Mouse (Mus musculus): ENCODE results near the gene Ubl5.

- TF ChIP-seq CTCF (IDR thresholded peaks at IDR 0.05; ENCODE audit: low read depth, low read length) (peak; percentile 57), POLR2A (IDR thresholded peaks at IDR 0.05; ENCODE audit: borderline replicate concordance, low read depth, low read length) (no peak)
Measured at GRCm38 (mm10) chr9:20662325-20662724, 19.6 kb downstream of the Ubl5 start.
